In genomic region chr4:127969101-127969500, GRCm38 (mm10) we compare ENCODE assay signal across 23 mouse cellular contexts. TPM values are rescaled to one million over a fixed set of nuclear protein-coding genes. Genes with fewer than 3 reads are reported as not detected.
A peak's percentile ranks its signal among the peaks of the same experiment; 100 is the strongest.
DNase-seq lines count a peak whose midpoint lies in the region; ATAC-seq lines count a peak whose summit lies in the region.
"Had no signal": no experiment of that assay in that cellular context is flagged by ENCODE, and none has a peak within 500 bp of the region (broad histone marks: within the 10 kb centered on the region; RNA-seq: fewer than 3 reads in every experiment).

No protein-coding gene starts in this region.

- H3K4me3 ChIP-seq in midbrain, embryonic 11.5 days (ENCODE audit: low read depth, low read length): no peak overlapping the region
- H3K4me3 ChIP-seq in midbrain, embryonic 10.5 days: no peak overlapping the region
- H3K4me3 ChIP-seq in limb, embryonic 10.5 days: no peak overlapping the region
- H3K4me3 ChIP-seq: hindbrain, embryonic 10.5 days; kidney, embryonic 15.5 days; limb, embryonic 15.5 days had no signal

- 18% methylated on average over 7 of the region's 7 CpGs for WGBS in midbrain, embryonic 11.5 days
- whole genome bisulfite sequencing in midbrain, embryonic 10.5 days: 23% methylated on average over 7 of the region's 7 CpGs
- WGBS in limb, embryonic 10.5 days: 12% methylated on average over 7 of the region's 7 CpGs

- no peak overlapping the region for H3K4me2 ChIP-seq in midbrain, embryonic 11.5 days
- H3K4me2 ChIP-seq: heart, embryonic 11.5 days; kidney, embryonic 15.5 days; limb, embryonic 15.5 days; lung, embryonic 14.5 days had no signal

- no peak for ATAC-seq in midbrain, embryonic 11.5 days (ENCODE audit: low FRiP score)
- ATAC-seq in cerebellum, adult (ENCODE audit: insufficient number of reproducible peaks, low FRiP score, low TSS enrichment): peak; percentile 82
- ATAC-seq: Patski had no signal

- no peaks in the 10 kb centered on the region for H3K9me3 ChIP-seq in midbrain, embryonic 11.5 days (ENCODE audit: control insufficient read depth, low read length)
- H3K9me3 ChIP-seq in midbrain, embryonic 10.5 days (replicated peaks): no peaks in the 10 kb centered on the region
- H3K9me3 ChIP-seq in limb, embryonic 10.5 days (replicated peaks): no peaks in the 10 kb centered on the region
- H3K9me3 ChIP-seq: hindbrain, embryonic 10.5 days; kidney, embryonic 15.5 days; limb, embryonic 15.5 days had no signal

- no peaks in the 10 kb centered on the region for H3K36me3 ChIP-seq in midbrain, embryonic 11.5 days (ENCODE audit: control insufficient read depth, insufficient read depth, low read length)
- H3K36me3 ChIP-seq in midbrain, embryonic 10.5 days: no peaks in the 10 kb centered on the region
- H3K36me3 ChIP-seq in limb, embryonic 10.5 days: no peaks in the 10 kb centered on the region
- H3K36me3 ChIP-seq: hindbrain, embryonic 10.5 days; kidney, embryonic 15.5 days; limb, embryonic 15.5 days had no signal

- peaks cover 9% of the 10 kb centered on the region for H3K27me3 ChIP-seq in midbrain, embryonic 11.5 days (ENCODE audit: control insufficient read depth, insufficient read depth, low read length)
- H3K27me3 ChIP-seq in midbrain, embryonic 10.5 days (ENCODE audit: low read depth, poor library complexity, severe bottlenecking): peaks cover 49% of the 10 kb centered on the region
- peaks cover 61% of the 10 kb centered on the region for H3K27me3 ChIP-seq in limb, embryonic 10.5 days (ENCODE audit: low read depth, poor library complexity, severe bottlenecking)
- H3K27me3 ChIP-seq: Patski had no signal

- peaks cover 10% of the 10 kb centered on the region for H3K4me1 ChIP-seq in midbrain, embryonic 11.5 days (ENCODE audit: control insufficient read depth, insufficient read depth, low read length)
- peaks cover 18% of the 10 kb centered on the region for H3K4me1 ChIP-seq in midbrain, embryonic 10.5 days
- peaks cover 4% of the 10 kb centered on the region; the same call in 1 of the 2 replicates for H3K4me1 ChIP-seq in limb, embryonic 10.5 days
- H3K4me1 ChIP-seq: limb, embryonic 15.5 days had no signal

- H3K9ac ChIP-seq in midbrain, embryonic 11.5 days (ENCODE audit: low read length): no peak overlapping the region
- H3K9ac ChIP-seq: kidney, embryonic 15.5 days; limb, embryonic 15.5 days; liver, embryonic 14.5 days; lung, embryonic 14.5 days had no signal

- H3K27ac ChIP-seq in midbrain, embryonic 11.5 days (ENCODE audit: low read depth, low read length): no peak overlapping the region
- no peak overlapping the region for H3K27ac ChIP-seq in midbrain, embryonic 10.5 days (replicated peaks)
- no peak overlapping the region for H3K27ac ChIP-seq in limb, embryonic 10.5 days
- H3K27ac ChIP-seq: hindbrain, embryonic 10.5 days; kidney, embryonic 15.5 days; limb, embryonic 15.5 days; liver, embryonic 14.5 days had no signal

- peak; percentile 80 for DNase-seq in midbrain, embryonic 11.5 days (ENCODE audit: low spot score, missing footprints)
- no peak for DNase-seq in midbrain, embryonic 10.5 days (ENCODE audit: low spot score)
- peak; percentile 77 for DNase-seq in cerebellum, adult 8-10 months
- peak; percentile 80 for DNase-seq in cerebellum, postnatal 36 days
- no peak for DNase-seq in lung, postnatal 10 days
- DNase-seq in limb, embryonic 10.5 days (ENCODE audit: low spot score): no peak
- DNase-seq: adrenal gland, postnatal 36 days; kidney, adult 11 months; kidney, postnatal 4 days; lung, embryonic 14.5 days; lung, postnatal 4 days had no signal

RNA-seq across cellular contexts. Expression of gene CK137956, which starts 1.6 kb away (rescaled TPM):
- polyA plus RNA-seq in midbrain, embryonic 11.5 days (2014; fragmentation: Nextera tagmentation; extraction: Ambion mirVana): 0.75 and 0.99 TPM in 2 replicates
- polyA plus RNA-seq in midbrain, embryonic 10.5 days (2016; fragmentation: Nextera tagmentation; extraction: Ambion mirVana): 0.83 and 0.86 TPM in 2 replicates
- polyA plus RNA-seq in limb, embryonic 10.5 days (2016; fragmentation: Nextera tagmentation; extraction: Ambion mirVana): not detected in 2 replicates
- polyA plus RNA-seq: heart, embryonic 11.5 days; heart, postnatal 0 days; kidney, embryonic 15.5 days; limb, embryonic 15.5 days; liver, embryonic 14.5 days; lung, embryonic 14.5 days; Patski; small intestine, adult 2 months; stomach, embryonic 16.5 days; thymus, postnatal 0 days; urinary bladder, adult 2 months had no signal

RNA-seq across cellular contexts. Expression of gene Csmd2, which starts 18.6 kb away (rescaled TPM):
- 1.6 and 1.8 TPM in 2 replicates for polyA plus RNA-seq in midbrain, embryonic 11.5 days (2014; fragmentation: Nextera tagmentation; extraction: Ambion mirVana)
- 1.00 and 1.5 TPM in 2 replicates for polyA plus RNA-seq in midbrain, embryonic 10.5 days (2016; fragmentation: Nextera tagmentation; extraction: Ambion mirVana)
- polyA plus RNA-seq in limb, embryonic 10.5 days (2016; fragmentation: Nextera tagmentation; extraction: Ambion mirVana): 0.03 TPM in 1 of 2 replicates, not detected in the other
- polyA plus RNA-seq: urinary bladder, adult 2 months had no signal

Comparison
In these comparisons a context has a peak if more than half of its experiments do, and no peak if none do; other contexts are left out.
1. DNase-seq: peak in midbrain, embryonic 11.5 days (single experiment), cerebellum, adult 8-10 months (single experiment) and cerebellum, postnatal 36 days (2 of 2); none in midbrain, embryonic 10.5 days (single experiment), lung, postnatal 10 days (single experiment) and limb, embryonic 10.5 days (single experiment).